In the genomic region with DNA sequence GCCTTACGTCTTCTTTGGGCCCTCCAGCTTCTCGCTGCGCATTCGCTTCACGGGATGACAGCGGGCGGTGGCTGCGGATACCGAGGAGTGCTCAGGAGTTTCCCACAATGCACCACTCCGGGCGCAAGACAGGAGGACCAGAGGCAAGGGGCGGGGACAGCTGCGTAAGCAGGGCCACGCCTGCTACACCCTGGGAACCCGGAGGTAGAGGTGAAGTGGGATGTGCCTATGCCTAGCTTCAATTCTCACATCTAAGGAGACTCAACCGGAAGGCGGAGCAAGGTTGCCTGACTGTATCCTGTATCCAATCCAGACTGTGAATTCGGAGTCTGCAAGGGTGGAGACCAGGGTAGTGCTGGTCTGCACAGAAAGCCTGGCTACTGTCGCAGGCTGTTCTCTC, we compare ENCODE assay signal across 8 mouse cellular contexts. TPM values are rescaled to one million over a fixed set of nuclear protein-coding genes. Genes with fewer than 3 reads are reported as not detected.
DNase-seq lines count a peak whose midpoint lies in the region; ATAC-seq and TF ChIP-seq lines count a peak whose summit lies in the region.

A gene (minus strand): TSS at position 182 of the 400 bp plus-strand sequence.

- peak within 1 kb of the TSS; percentile 17 to 28; a peak in 3 of 4 replicates for H3K4me3 ChIP-seq in heart, embryonic 14.5 days (ENCODE audit: control insufficient read depth in 1 of 2, insufficient read depth in 1 of 2, low read depth in 1 of 2, low read length in 2 of 2)
- no peak within 1 kb of the TSS for H3K4me3 ChIP-seq in liver, embryonic 12.5 days
- peak within 1 kb of the TSS; percentile 67 for H3K4me3 ChIP-seq in olfactory bulb, adult 2 months (ENCODE audit: insufficient read depth, low read depth, low read length)

- H3K4me1 ChIP-seq in heart, embryonic 14.5 days (ENCODE audit: control insufficient read depth in 2 of 2, insufficient read depth in 2 of 2, low read length in 2 of 2), result peaks cover 23 to 29% of the 10 kb centered on the region in 2 experiments
- peaks cover 44% of the 10 kb centered on the region for H3K4me1 ChIP-seq in liver, embryonic 12.5 days
- peaks cover 37% of the 10 kb centered on the region for H3K4me1 ChIP-seq in olfactory bulb, adult 2 months (ENCODE audit: control insufficient read depth, insufficient read depth, low read length)

- peak; percentile 96 for DNase-seq in heart, adult 11 months
- DNase-seq in heart, adult 9 months (ENCODE audit: low spot score in 2 of 2), result no peak
- peak; percentile 83 for DNase-seq in embryo, embryonic 10.5 days (ENCODE audit: low spot score)
- DNase-seq in kidney, postnatal 25 days, result peak; percentile 58 to 79

- peaks cover 34% of the 10 kb centered on the region for H3K36me3 ChIP-seq in heart, embryonic 14.5 days (ENCODE audit: control insufficient read depth, insufficient read depth, low read length)
- peaks cover 41% of the 10 kb centered on the region for H3K36me3 ChIP-seq in liver, embryonic 12.5 days

- TF ChIP-seq CTCF in olfactory bulb, adult 2 months (IDR thresholded peaks at IDR 0.05; ENCODE audit: insufficient read depth, low read depth, low read length), result no peak

- peak within 1 kb of the TSS; percentile 51; the same call in 1 of the 2 replicates for H3K9ac ChIP-seq in heart, embryonic 14.5 days (ENCODE audit: low read length)
- H3K9ac ChIP-seq in liver, embryonic 12.5 days, result no peak within 1 kb of the TSS

- peak; percentile 65 for TF ChIP-seq POLR2A in olfactory bulb, adult 2 months (IDR thresholded peaks at IDR 0.05; ENCODE audit: insufficient read depth, low read depth, low read length)

- peak within 1 kb of the TSS; percentile 57 for H3K4me2 ChIP-seq in heart, embryonic 14.5 days (ENCODE audit: low read length)
- H3K4me2 ChIP-seq in liver, embryonic 12.5 days, result no peak within 1 kb of the TSS; the same call in 1 of the 2 replicates

- peak within 1 kb of the TSS; percentile 39 to 55; a peak in 3 of 4 replicates for H3K27ac ChIP-seq in heart, embryonic 14.5 days (replicated peaks in 1 of 2; ENCODE audit: control insufficient read depth in 1 of 2, insufficient read depth in 1 of 2, low read depth in 2 of 2, low read length in 2 of 2)
- H3K27ac ChIP-seq in liver, embryonic 12.5 days, result no peak within 1 kb of the TSS
- H3K27ac ChIP-seq in olfactory bulb, adult 2 months (ENCODE audit: insufficient read depth, low read depth, low read length), result peak within 1 kb of the TSS; percentile 61

- WGBS in heart, embryonic 14.5 days, result 3% methylated on average over 19 of the region's 19 CpGs
- 10% methylated on average over 19 of the region's 19 CpGs for WGBS in liver, embryonic 12.5 days (ENCODE audit: insufficient replicate concordance)
- 2% methylated on average over 19 of the region's 19 CpGs for WGBS in olfactory bulb, adult 2 months

- peak; percentile 38 for ATAC-seq in heart, embryonic 14.5 days (ENCODE audit: insufficient number of reproducible peaks, insufficient read depth, low FRiP score, low read depth)
- peak; percentile 53 for ATAC-seq in liver, embryonic 12.5 days
- no peak for ATAC-seq in erythroid progenitor cell, adult 5-6 weeks (replicated peaks; ENCODE audit: low FRiP score, poor library complexity, severe bottlenecking)

- H3K9me3 ChIP-seq in heart, embryonic 14.5 days (ENCODE audit: control insufficient read depth, low read length), result no peaks in the 10 kb centered on the region
- no peaks in the 10 kb centered on the region for H3K9me3 ChIP-seq in liver, embryonic 12.5 days (replicated peaks)

- no peaks in the 10 kb centered on the region for H3K27me3 ChIP-seq in heart, embryonic 14.5 days (ENCODE audit: control insufficient read depth, insufficient read depth, low read length)
- peaks cover 29% of the 10 kb centered on the region for H3K27me3 ChIP-seq in liver, embryonic 12.5 days (replicated peaks)

RNA-seq across cellular contexts. Expression of the gene that starts here (rescaled TPM):
- polyA plus RNA-seq in heart, embryonic 14.5 days (2014; fragmentation: Nextera tagmentation; extraction: Ambion mirVana), result 1.6 and 2.1 TPM in 2 replicates
- 0.10 and 0.16 TPM in 2 replicates for polyA plus RNA-seq in liver, embryonic 12.5 days (2016; fragmentation: Nextera tagmentation; extraction: Ambion mirVana)
- 518 TPM in 1 of 2 replicates, not detected in the other for polyA plus RNA-seq in olfactory bulb, adult 2 months (2012; ENCODE audit: insufficient read depth, insufficient read length, low replicate concordance, missing spikeins)
- not detected in 2 replicates for total RNA-seq in erythroid progenitor cell, adult 5-6 weeks (2015; ENCODE audit: low replicate concordance)
- total RNA-seq in erythroid progenitor cell, adult 5-6 weeks (2017; ENCODE audit: low replicate concordance), result not detected in 2 replicates

Comparison
In these comparisons a context has a peak if more than half of its experiments do, and no peak if none do; other contexts are left out.
1. RNA of the gene that starts here (polyA plus RNA-seq): 518 TPM in olfactory bulb, adult 2 months; 1.6 to 2.1 TPM in heart, embryonic 14.5 days and 0.10 to 0.16 TPM in liver, embryonic 12.5 days; every median in the first group is over 10 times any median in the second.
2. DNase-seq: peak in heart, adult 11 months (single experiment), embryo, embryonic 10.5 days (single experiment) and kidney, postnatal 25 days (2 of 2); none in heart, adult 9 months (0 of 2).
3. Peak in ATAC-seq in liver, embryonic 12.5 days; RNA of the gene not detected or under 1 TPM.